Mouse (Mus musculus) neutrophil, adult 5-6 weeks (primary cell): ENCODE results near the gene Vac14. TPM values are rescaled to one million over a fixed set of nuclear protein-coding genes. Genes with fewer than 3 reads are reported as not detected.
A peak's percentile ranks its signal among the peaks of the same experiment; 100 is the strongest.

Experiments used
- ATAC-seq: fragments of 151-379, 151-347 bp; 2 replicates; pipeline ENCODE4 v1.8.0; 2017; ENCODE audit warnings: mild to moderate bottlenecking, moderate TSS enrichment; ENCODE audit not compliant: insufficient number of reproducible peaks, poor library complexity, low FRiP score, severe bottlenecking; ENCODE audit errors: extremely low read depth
- total RNA-seq: library from RNA; stranded (forward); fragments of 200-1000 nt; gene quantifications from 2 replicates; pipeline ENCODE4 v1.2.3, GENCODE M21; 2017

The Vac14 gene
- total RNA-seq = 23.2 and 26.2 TPM in 2 replicates

DNA sequence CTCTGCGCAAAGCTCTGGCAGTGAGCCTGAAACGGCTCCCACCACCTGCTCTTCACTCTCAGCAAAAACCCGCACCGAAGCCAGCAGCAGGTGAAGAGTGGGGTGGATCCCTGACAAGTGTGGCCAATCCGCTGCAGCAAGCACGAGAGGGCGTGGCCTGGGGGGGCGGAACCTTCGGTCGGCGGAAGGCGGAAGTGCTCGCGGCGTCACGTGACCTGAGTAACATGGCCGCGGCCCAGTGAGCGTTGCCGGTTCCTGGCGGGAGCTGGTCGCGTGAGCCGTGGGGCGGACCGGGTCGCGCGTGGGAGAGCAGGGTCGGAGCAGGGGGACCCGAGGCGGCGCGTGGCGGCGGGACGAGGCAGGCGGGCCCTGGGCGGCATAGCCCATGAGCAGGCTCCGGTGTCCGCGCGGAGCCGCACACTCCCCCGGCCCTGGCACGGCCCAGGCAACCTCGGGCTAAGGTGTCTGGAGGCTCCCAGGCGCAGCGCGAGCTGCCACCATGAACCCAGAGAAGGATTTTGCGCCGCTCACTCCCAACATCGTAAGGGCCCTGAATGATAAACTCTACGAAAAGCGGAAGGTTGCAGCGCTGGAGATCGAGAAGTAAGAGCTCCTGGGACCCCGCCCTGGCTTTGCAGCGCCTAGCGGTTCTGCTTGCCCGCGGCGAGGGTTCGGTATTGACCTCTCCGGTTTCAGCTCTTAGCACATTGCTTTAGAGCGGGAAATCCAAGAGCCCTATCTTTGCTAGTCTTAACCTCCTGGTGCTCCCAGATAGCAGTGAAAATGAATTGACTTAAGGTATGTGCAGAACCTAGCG lies at the start of gene Vac14:
Gene Vac14 (plus strand): TSS at position 195 of the 817 bp plus-strand sequence.
- ATAC-seq = peak; percentile 95

DNA sequence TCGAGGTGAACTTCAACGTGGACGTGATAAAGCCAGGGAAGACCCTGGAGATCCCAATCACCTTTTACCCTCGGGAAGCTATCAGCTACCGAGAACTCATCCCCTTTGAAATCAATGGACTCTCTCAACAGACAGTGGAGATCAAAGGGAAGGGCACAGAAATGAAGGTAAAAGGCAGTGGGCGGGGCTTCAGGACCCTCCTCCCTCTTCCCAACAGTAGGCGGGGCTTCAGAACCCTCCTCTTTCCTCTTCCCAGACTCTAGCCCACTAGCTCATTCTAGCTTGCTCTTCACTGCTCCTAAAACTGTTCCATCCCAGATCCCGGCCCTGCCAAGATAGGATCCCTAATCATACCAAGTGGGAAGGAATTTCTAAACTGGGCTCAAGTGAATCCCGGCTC lies 25.7 kb upstream of the Vac14 start:
- no peak for ATAC-seq

DNA sequence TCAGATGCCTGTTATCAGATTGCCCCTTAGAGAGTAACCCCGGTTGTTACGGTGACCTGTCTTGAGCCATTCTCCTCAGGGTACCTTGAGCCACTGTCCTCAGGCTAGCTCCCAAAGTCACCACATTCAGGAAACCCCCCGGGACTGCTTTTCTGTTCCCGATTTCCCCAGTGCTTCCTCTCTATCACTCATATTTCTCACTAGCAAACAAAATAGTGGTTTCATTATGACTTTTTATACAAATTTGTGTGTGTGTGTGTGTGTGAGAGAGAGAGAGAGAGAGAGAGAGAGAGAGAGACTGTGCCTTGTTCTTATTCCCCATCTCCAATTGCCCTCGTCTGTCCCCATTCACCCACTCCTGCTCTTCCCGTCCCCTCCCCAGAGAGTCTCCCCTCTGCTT lies 24.2 kb upstream of the Vac14 start:
- ATAC-seq = no peak

DNA sequence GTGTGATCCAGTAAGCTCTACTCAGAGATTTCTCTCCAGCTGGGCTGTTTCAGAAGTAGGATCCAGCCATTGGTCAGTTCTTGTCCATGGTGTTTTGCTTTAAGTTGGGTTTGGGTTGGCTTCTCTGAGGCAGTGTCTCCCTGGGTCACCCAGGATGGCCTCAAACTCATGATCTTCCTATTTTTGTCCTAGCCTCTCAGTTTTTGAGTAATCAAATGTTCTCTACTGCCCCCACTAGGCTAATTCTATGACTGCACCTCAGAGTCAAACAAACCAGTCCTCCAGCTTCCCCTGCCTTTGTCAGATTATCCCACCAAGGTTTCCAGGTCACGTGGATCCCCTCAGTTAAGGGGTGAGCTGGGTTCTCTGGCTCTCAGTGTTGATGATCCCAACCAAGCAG lies 13.8 kb upstream of the Vac14 start:
- no peak for ATAC-seq

DNA sequence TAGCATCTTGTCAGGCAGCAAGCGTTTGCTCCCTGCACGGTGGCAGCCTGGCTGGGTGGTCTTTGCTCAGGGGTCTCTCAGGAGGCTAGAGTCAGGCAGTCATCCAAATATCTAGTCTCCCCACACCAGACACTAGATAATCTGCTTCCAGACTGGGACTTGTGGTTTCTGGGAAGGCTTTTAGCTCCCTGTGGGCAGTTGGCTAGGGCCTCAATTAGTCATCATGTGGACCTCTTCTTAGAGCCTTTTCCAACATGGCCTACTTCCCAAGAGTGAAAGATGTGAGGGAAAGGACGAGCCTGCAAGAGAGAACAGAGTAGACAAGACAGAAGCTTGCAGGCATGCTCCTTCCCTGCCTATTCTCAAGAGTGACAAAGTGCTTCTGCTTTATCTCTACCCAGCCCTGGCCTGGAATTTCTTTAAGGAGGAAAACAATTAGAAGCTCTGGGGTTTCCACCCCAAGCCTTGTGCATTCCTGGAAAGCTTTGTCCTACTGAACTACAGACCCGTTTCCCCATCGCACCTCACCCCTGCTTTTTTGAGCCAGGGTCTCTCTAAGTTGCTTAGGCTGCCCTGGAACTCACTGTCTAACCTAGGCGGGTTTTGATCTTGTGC lies 12.9 kb upstream of the Vac14 start:
- ATAC-seq = no peak

DNA sequence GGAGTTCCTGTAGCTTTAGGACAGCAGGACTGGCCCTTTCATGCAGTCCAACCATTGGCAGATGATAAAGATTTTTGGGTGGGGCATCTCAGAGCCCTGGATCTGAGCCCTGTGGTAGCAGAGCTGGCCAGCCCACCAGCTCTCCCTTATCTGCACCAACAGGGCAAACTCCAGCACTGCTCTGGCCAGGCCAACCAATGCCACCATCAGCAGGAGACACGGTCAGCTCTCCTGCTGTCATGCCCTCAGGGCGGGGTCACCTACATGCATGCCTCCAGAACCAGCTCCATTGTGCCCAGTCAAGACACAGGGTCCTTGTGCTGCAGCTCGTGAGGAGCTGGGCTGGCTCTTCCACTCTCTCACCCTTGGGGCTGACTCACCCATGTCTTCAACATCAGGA lies 2.7 kb upstream of the Vac14 start:
- no peak for ATAC-seq

DNA sequence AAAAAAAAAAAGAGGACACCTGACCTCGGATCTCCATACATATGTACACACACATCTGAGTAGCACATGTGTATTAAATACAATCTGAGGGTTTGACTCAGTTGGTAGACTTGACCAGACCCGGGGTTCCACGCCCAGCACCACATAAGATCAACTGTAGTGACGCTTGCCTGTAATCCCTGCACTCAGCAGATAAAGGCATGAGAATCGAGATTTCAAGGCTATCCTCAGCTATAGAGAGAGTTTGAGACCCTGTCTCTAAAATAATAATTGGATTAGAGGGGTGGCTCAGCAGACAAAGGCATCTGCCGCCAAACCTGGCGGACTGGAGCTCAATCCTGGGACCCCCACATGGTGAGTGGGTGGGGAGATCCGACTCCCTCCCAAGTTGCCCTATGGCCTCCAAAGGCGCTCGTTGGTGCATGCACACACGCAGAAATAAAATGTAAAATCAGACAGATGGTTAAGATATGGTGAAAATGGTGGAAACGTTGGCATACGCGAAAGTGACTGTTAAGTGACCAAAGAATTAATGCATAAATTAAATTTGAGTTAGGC lies 505 bp upstream of the Vac14 start:
- ATAC-seq = no peak

DNA sequence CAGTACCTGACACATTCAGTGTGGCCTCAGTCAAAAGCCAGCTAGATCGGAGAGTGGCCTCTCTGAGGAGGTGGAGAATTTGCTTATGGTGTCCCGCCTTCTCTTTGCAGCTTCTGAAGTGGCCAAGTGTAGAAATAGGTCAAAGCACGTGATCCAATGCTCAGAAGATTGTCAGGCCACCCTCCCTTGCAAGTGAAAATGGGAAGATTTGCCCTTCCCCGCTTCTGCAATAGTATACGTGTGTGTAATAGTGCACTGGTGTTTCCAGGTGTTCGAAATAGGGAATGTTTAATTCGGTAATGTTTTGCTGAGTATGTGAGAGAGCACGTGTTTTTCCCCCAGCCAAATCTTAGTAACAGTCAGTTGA lies 806 bp downstream of the Vac14 start:
- ATAC-seq = no peak

DNA sequence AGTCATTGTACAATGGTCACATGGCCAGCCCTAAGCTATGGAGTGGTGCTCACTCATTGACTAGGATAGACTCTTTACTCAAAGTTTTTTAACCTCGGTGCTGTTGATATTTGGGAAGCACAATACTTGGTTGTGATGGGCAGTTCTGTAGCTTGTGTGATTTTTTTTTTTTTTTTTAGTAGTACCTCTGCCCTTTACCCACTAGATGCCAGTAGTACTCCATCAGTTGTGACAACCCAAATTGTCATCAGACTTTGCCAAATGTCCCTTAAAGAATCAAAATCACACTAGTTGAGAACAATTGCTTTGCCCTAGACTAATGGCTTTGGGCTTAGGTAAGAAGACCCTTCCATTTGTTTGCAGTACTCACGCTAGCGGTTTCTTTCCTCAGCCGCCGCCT lies 1.5 kb downstream of the Vac14 start:
- no peak for ATAC-seq

DNA sequence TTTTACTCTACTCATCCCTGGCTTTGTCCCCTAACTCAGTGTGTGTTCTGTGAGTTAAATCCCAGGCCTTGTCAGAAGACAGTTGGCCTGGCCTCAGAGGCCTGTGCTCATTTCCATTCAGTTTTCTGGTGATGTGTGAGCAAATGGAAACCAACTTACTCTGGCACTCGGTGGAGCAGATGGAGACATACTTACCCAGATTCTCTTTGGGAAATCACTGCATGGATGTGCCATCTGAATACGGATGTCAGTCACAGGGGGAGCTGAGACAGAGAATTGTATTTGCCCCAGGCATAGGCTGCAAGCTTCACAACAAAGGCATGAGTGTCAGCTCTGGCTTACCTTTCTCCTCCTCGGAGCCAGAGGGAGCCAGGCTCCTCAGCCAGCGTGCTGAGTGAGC lies 8.0 kb downstream of the Vac14 start:
- no peak for ATAC-seq

DNA sequence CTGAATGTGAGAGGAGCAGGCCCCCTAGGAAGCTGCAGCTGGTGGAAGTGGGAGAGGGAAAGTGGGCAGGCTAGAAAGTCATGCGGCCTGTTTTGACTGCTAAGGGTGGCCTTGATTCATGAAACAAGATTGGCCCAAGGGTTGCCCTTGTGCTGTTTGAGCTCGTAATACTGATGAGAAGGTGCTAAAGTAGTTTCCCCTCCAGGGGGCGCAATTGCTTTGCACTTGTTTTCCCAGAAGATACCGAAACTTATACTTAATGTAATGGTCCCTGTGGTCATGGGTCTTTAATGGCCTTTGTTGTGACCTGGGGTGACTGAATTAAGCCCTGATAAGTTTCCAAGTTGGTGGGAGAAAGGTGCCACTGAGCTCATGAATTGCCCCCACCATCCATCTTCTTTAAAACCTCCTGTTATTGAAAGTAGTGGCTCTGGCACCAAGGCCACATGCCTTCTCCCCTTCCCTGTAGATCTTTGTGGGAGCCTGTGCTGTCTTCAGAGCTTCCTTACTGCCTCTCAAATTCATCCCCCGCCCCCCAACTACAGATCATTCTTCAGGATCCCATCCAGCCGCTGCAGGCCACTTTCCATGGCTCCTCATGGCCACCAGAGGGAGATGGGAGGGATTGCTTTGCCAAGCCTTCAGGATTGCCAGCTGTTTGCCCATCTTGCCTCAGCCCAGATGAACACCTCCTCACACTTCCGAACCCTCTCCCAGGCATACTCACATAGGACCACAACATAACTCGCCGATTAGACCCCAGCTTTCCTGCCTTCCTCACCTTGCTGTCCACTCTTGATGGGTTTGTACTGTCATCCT lies 11.1 kb downstream of the Vac14 start:
- ATAC-seq = no peak; the same call in 1 of the 2 replicates

DNA sequence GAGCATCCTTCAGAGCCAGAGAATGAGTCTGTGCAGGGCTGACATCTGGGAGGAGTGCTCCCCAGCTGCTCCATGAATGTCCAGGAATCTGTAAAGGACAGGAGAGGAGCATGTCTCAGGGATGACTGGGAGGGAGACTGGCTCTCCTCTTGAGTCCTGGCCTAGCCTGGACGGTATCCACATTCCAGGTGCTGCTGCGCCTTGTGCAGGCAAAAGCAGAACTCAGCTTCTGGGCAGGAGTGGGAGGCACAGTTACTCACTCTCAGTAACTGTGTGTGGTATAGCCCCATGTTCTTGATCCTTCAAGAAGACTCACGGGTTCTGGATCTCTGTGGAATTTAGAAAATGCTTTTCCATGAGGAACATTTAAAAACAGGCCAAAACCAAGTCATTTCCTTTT lies 11.7 kb downstream of the Vac14 start:
- no peak for ATAC-seq

DNA sequence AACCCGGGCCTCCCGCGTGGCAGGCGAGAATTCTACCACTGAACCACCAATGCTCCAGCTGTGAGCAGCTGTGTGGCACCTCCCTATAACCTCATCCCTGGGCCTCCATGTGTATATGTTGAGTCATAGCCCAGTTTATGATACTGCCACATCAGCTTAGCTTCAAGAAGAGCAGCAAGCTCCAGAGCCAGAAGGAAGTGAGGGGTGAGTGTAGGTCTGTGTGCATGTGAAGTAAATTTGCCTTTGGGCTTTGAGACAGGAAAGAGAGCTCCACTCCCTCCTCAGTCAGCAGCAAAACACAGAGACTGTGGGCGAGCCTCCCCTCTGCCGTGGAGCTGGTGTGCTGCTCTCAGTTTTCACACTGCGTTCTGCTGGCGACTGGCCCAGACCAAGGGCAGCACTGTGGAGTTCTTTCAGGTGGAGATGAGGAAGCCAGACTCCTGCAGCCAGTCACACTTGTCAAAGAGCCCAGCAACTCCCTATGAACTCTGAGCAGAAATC lies 12.2 kb downstream of the Vac14 start:
- no peak for ATAC-seq

DNA sequence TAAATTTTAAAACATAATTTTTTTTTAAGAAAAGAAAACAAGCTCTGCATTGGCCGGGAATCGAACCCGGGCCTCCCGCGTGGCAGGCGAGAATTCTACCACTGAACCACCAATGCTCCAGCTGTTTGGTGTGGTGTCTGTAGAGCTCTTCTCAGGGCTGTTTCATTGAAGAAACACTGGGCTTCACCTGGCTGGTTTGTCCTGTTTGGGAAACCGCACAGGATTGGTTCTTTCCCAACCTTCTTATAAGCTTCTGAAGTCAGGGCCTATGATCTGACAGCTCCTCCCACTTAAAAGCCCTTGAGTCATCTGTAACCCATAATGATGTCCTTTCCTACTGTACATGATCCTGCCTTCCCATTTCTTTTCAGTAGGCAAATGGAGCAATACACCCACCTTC lies 12.8 kb downstream of the Vac14 start:
- ATAC-seq = no peak

DNA sequence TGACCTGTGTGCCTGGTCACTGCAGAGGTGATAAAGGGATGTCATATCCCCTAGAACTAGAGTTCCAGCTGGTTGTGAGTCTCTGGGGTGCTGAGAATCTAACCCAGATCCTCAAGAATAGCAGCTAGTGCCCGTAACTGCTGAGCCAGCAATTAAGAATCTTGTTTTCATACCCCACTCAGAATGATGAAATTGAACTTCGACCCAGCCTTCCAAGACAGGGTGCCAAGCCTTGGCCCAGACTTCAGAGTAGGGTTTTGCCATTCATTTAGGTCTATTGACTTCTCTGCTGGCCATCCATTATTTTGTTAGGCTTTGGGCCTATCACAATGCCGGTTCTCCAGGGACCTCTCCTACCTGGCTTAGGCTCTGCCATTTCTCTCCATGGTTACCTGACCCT lies 15.4 kb downstream of the Vac14 start:
- no peak for ATAC-seq

DNA sequence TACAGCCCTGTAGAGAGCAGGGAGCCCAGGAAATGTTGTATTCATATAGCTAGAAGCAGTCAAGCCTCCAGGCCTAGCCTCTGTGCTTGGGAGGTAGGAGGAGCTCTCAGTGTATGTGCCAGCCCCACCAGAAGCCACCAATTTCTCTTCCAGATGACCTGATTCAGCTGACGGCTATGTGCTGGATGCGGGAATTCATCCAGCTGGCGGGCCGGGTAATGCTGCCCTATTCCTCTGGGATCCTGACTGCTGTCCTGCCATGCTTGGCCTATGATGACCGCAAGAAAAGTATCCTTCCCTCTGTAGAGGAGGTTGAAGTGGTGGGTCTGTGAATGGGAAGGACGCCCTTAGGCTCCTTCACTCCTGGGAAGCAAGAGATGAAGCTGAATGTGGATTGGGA lies 17.8 kb downstream of the Vac14 start:
- ATAC-seq = no peak

DNA sequence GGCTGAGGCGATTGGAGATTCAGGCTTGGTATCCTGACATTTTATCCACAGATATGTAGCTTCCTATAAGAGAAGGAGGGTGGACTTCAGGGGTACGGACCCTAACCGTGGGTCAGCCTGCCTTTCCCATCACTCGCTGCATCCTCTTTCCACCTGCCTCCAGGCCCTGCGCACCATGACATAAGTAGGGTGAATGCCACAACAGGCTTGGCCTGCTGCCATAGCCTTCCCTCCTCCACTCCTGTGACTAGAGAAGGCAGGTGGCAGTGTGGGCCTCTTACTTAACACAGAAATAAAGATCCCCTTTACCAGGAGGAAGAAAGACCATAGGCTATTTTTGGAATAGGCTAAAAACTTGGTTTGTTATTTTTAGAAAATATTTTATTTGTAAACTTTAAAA lies 23.9 kb downstream of the Vac14 start:
- no peak for ATAC-seq

DNA sequence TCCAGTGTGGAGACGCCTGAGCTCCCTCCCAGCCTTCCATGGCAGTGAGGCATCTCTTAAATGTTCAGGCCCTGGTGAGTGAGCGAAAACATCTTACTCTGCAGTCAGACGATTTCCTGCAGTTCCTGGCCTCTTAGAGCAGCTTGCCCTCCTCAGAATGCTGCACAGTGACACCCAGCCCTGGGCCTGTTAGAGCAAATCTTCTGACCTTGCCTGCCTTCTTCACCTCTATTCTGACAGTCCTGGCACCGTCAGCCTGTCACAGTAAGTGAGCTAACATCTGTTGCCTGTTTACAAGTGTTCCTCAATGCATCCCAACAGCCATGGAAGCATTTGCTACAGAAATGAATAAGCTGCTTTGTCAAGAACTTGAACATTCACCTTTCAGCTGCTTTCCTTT lies 24.8 kb downstream of the Vac14 start:
- no peak for ATAC-seq

DNA sequence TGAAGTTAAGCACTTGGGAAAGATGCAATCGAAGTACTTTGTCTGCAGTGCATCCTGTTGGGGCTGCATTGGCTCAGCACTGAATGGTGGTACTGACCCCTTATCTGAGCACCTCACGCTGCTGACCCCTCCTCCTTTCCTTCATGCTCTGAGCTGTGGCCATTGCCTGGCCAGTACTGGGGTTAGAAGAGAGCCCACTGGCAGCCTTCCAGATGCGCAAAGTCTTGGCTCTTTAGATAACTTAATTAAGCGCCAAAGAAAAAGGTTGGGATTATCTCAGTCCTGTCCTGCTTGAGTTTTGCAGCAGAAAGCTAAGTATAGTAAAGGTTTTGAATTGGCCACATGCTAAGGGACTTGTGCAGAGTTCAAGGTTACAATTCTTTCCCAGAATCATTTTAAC lies 26.0 kb downstream of the Vac14 start:
- ATAC-seq = no peak

DNA sequence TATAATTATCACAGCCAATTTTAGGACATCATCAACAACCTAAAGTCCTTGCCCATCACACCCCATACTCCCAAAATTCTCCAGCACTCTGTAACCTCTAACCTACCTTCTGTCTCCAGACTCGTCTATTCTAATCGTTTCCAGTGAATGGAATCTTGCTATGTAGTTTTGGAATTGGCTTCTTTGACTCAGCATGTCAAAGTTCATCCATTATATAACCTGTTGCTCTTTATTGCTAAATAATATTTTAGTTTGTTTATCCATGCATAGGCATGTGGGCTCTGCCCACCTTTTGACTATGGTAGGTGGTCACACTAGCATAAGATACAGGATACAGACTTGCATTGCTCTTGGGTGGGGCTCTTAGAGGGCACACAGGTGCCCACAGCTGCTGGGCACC lies 26.5 kb downstream of the Vac14 start:
- ATAC-seq = no peak
